Mouse (Mus musculus) lung, postnatal 0 days (tissue): ENCODE data around the gene Fam241b.

ENCODE experiments used
- CTCF ChIP-seq: IDR thresholded peaks from 2 replicates; pipeline ENCODE4 v1.5.1; 2016; ENCODE audit warnings: antibody characterized with exemption, mild to moderate bottlenecking
- EP300 ChIP-seq: IDR thresholded peaks from 2 replicates; pipeline ENCODE4 v1.6.1; 2016; ENCODE audit warnings: antibody characterized with exemption, mild to moderate bottlenecking, control low read depth

DNA sequence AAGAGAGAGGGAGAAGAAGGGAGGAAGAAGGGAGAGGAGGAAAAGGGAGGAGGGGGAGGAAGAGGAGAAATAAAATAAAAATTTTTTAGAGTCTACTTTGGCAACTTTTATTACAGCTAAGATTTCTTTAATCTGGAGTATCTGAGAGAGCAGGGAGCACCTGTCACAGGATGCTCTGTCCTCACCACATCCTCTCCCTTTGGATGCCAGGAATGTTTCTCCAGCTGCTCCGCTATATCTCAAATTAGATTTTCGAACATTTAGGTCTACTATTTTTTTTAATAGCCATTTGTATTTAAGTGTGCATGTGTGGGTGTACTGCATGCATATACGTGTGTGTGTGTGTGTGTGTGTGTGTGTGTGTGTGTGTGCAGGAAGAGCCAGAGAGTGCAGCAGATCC is 36.2 kb upstream of the Fam241b start:
- TF ChIP-seq CTCF (no peak), EP300 (no peak)
